Mouse (Mus musculus): ENCODE measurements at regions not wholly inside any gene's neighbourhood (a gene's known extent, or its start where the extent isn't known, plus 50 kb on each side); places are given as distances from the start of the nearest gene placed in this dataset.
A peak's percentile ranks its signal among the peaks of the same experiment; 100 is the strongest.

- H3K4me1 ChIP-seq (ENCODE audit: control insufficient read depth in 1 of 2, insufficient read depth in 2 of 2), result peaks cover 0 to 6% of the 10 kb centered on the region in 2 experiments; a peak in 1 of 4 replicates
- dilution Hi-C loops (cut with MboI; ENCODE audit: extremely low pct_ligation_motif_present, extremely low pct_unique_long_range_greater_than_20kb, low sequenced_read_pairs), result no loop called here
- no peak overlapping the region for H3K4me2 ChIP-seq (ENCODE audit: insufficient read depth, low read depth, poor library complexity, severe bottlenecking)
- no peak overlapping the region for H3K9ac ChIP-seq (ENCODE audit: insufficient read depth, low read depth)
- no peaks in the 10 kb centered on the region for H3K27me3 ChIP-seq (replicated peaks)
- no peaks in the 10 kb centered on the region for H3K79me2 ChIP-seq (replicated peaks; ENCODE audit: control insufficient read depth, extremely low read depth, insufficient read depth, poor library complexity, severe bottlenecking)
- H3K9me3 ChIP-seq (replicated peaks; ENCODE audit: low read length), result no peaks in the 10 kb centered on the region
- no peaks in the 10 kb centered on the region for H3K36me3 ChIP-seq (replicated peaks in 1 of 2; ENCODE audit: control insufficient read depth in 1 of 2, insufficient read depth in 1 of 2, low read length in 1 of 2)
- in situ Hi-C loops (cut with MboI; ENCODE audit: low pct_ligation_motif_present, low pct_unique_long_range_greater_than_20kb, low sequenced_read_pairs), result no loop called here
- DNase-seq (ENCODE audit: extremely low read depth), result no peak
- no peak overlapping the region for H3K27ac ChIP-seq (ENCODE audit: insufficient read depth, low read depth)
- H3K4me3 ChIP-seq (replicated peaks in 1 of 3; ENCODE audit: low read depth in 2 of 3, low read length in 2 of 3, poor library complexity in 1 of 3), result no peak overlapping the region
- peak; percentile 27 for TF ChIP-seq RAD21 (IDR thresholded peaks at IDR 0.05; ENCODE audit: low read depth, low read length)
- TF ChIP-seq SMC3 (IDR thresholded peaks at IDR 0.05; ENCODE audit: low read depth, low read length), result peak; percentile 37
- peak in 1 of 2 experiments; percentile 48; a peak in 2 of 4 replicates for TF ChIP-seq CTCF (conservative IDR thresholded peaks at IDR 0.05 in 1 of 2, IDR thresholded peaks at IDR 0.05 in 1 of 2; ENCODE audit: low read depth in 2 of 2, low read length in 2 of 2)
- no peak for TF ChIP-seq EP300 (IDR thresholded peaks at IDR 0.05; ENCODE audit: low read length)
Observed at GRCm38 (mm10) chr3:41376848-41377582, 178.5 kb upstream of the Jade1 start.

- Histone ChIP-seq H3K36me3 (replicated peaks in 1 of 2; ENCODE audit: control insufficient read depth in 1 of 2, insufficient read depth in 1 of 2, low read length in 1 of 2) (no peaks in the 10 kb centered on the region), H3K79me2 (replicated peaks; ENCODE audit: control insufficient read depth, extremely low read depth, insufficient read depth, poor library complexity, severe bottlenecking) (no peaks in the 10 kb centered on the region), H3K27me3 (replicated peaks) (no peaks in the 10 kb centered on the region), H3K4me1 (ENCODE audit: control insufficient read depth in 1 of 2, insufficient read depth in 2 of 2) (peaks cover 0 to 6% of the 10 kb centered on the region in 2 experiments; a peak in 1 of 4 replicates), H3K4me3 (replicated peaks in 1 of 3; ENCODE audit: low read depth in 2 of 3, low read length in 2 of 3, poor library complexity in 1 of 3) (no peak overlapping the region), H3K27ac (ENCODE audit: insufficient read depth, low read depth) (no peak overlapping the region), H3K9me3 (replicated peaks; ENCODE audit: low read length) (no peaks in the 10 kb centered on the region), H3K9ac (ENCODE audit: insufficient read depth, low read depth) (no peak overlapping the region), H3K4me2 (ENCODE audit: insufficient read depth, low read depth, poor library complexity, severe bottlenecking) (no peak overlapping the region)
- TF ChIP-seq E2F4 (IDR thresholded peaks at IDR 0.05; ENCODE audit: insufficient replicate concordance, low read depth, low read length) (no peak), GABPA (IDR thresholded peaks at IDR 0.05; ENCODE audit: insufficient replicate concordance, low read depth, low read length) (no peak), SIN3A (IDR thresholded peaks at IDR 0.05; ENCODE audit: low read length) (no peak), USF2 (conservative IDR thresholded peaks at IDR 0.05; ENCODE audit: low read depth, low read length) (no peak), RAD21 (IDR thresholded peaks at IDR 0.05; ENCODE audit: low read depth, low read length) (no peak), NRF1 (IDR thresholded peaks at IDR 0.05; ENCODE audit: low read depth, low read length) (no peak), BHLHE40 (IDR thresholded peaks at IDR 0.05; ENCODE audit: low read depth, low read length) (no peak), ZNF384 (IDR thresholded peaks at IDR 0.05; ENCODE audit: low read depth, low read length) (no peak), MAZ (IDR thresholded peaks at IDR 0.05; ENCODE audit: low read depth, low read length) (no peak), JUND (conservative IDR thresholded peaks at IDR 0.05; ENCODE audit: low read depth, low read length) (no peak), MYC (IDR thresholded peaks at IDR 0.05; ENCODE audit: low read depth, low read length) (no peak)
- dilution Hi-C loops (cut with MboI; ENCODE audit: extremely low pct_ligation_motif_present, extremely low pct_unique_long_range_greater_than_20kb, low sequenced_read_pairs) (no loop called here), in situ Hi-C loops (cut with MboI; ENCODE audit: low pct_ligation_motif_present, low pct_unique_long_range_greater_than_20kb, low sequenced_read_pairs) (no loop called here)
- DNase-seq (ENCODE audit: extremely low read depth), result no peak
Observed at GRCm38 (mm10) chr3:41375230-41375930, 180.2 kb upstream of the Jade1 start.

Measured in CH12.LX (cell line).